Mouse (Mus musculus): ENCODE measurements around the gene Robo2. TPM values are rescaled to one million over a fixed set of nuclear protein-coding genes. Genes with fewer than 3 reads are reported as not detected.

Robo2 gene
- polyA plus RNA-seq, 1 experiment from 2014 or later: 83.9 TPM

DNA sequence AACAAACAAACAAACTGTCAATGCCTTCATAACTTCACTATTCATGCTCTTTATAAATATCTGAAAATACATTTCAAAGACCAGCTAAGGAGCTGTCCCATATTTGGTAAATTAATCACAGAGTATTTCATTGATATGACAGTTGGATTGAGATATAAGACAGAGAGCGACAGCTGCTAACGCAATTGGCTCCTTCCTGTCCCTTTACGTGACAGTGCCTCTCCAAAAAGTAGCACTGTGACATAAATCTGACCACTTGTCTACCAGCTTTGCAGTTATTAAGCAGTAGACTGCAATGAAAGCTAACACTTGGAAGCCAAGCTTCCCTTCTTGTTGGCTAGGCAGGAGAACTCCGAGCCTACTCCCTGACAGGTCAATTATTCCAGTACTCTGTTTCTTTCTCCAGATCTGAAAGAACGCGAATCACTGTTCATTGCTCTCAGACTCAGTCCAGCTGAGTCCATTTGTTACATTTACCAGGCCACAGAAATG, 452.1 kb downstream of the Robo2 start:
- Histone ChIP-seq H3K4me2 (no peak overlapping the region), H3K4me3 (no peak overlapping the region), H3K36me3 (no peaks in the 10 kb centered on the region), H3K4me1 (replicated peaks) (no peaks in the 10 kb centered on the region), H3K27me3 (no peaks in the 10 kb centered on the region), H3K27ac (replicated peaks) (no peak overlapping the region), H3K9me3 (no peaks in the 10 kb centered on the region), H3K9ac (no peak overlapping the region)
- 68% methylated on average over 6 of the region's 6 CpGs for WGBS
- ATAC-seq (ENCODE audit: low read depth): no peak

DNA sequence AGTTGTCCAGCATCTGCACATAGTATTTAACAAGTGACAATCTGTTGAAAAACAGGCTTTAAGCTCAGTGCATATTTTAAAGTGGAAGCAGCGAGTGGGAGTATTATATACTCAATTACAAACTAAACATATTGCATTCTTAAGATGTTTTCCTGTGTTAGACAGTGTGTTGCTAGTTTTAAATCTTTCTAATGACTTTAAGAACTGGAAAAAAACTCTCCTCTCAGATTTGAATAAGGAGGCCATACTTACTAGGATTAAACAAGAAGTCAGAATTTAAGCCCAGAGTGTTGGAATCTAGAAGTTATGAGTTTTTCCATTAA, 453.1 kb downstream of the Robo2 start:
- H3K27ac ChIP-seq (replicated peaks): no peak overlapping the region
- no peaks in the 10 kb centered on the region for H3K27me3 ChIP-seq
- no peak for ATAC-seq (ENCODE audit: low read depth)
- H3K4me3 ChIP-seq: no peak overlapping the region
- WGBS: 82% methylated on average over 1 of the region's 1 CpGs
- H3K9ac ChIP-seq: no peak overlapping the region
- H3K4me1 ChIP-seq (replicated peaks): no peaks in the 10 kb centered on the region
- no peak overlapping the region for H3K4me2 ChIP-seq
- H3K9me3 ChIP-seq: no peaks in the 10 kb centered on the region
- no peaks in the 10 kb centered on the region for H3K36me3 ChIP-seq

DNA sequence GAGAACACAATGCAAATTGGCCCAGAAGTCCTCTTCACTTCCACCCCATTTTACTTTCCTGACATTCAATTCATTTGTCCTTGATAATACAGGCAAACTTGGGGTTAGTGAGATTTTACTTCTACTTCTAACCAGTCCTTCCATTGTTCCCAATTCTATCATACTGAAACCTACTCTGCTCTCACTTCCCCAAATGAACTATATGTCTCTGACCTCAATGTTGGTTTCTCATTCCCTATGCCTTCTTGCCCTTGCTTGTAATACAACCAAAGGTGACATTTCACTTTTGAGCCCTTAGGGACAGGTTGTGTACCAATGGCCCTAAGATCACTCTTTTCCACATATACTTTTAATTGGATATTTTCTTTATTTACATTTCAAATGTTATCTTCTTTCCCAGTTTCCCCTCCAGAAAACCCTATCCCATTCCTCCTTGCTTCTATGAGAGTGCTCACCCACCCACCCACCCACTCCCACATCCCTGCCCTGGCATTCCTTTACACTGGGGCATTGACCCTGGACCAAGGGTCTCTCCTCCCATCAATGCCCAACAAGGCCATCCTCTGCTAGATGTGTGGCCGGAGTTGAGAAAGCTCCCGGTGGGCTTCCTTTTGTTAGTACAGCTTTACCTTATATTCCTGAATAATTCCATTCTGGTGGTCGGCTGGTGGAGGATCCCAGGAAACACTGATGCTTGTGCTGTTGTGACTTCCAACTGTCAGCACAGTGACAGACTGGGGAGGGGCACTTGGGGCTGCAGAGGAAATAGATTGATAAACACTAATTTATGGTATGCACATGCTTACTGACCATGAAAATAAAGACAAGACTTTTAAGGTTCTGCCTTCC, 453.7 kb downstream of the Robo2 start:
- no peaks in the 10 kb centered on the region for H3K36me3 ChIP-seq
- 65% methylated on average over 3 of the region's 3 CpGs for WGBS
- no peak for ATAC-seq (ENCODE audit: low read depth)
- H3K4me1 ChIP-seq (replicated peaks): no peaks in the 10 kb centered on the region
- no peak overlapping the region for H3K27ac ChIP-seq (replicated peaks)
- H3K27me3 ChIP-seq: no peaks in the 10 kb centered on the region
- H3K9ac ChIP-seq: no peak overlapping the region
- no peak overlapping the region for H3K4me3 ChIP-seq
- no peaks in the 10 kb centered on the region for H3K9me3 ChIP-seq
- H3K4me2 ChIP-seq: no peak overlapping the region

DNA sequence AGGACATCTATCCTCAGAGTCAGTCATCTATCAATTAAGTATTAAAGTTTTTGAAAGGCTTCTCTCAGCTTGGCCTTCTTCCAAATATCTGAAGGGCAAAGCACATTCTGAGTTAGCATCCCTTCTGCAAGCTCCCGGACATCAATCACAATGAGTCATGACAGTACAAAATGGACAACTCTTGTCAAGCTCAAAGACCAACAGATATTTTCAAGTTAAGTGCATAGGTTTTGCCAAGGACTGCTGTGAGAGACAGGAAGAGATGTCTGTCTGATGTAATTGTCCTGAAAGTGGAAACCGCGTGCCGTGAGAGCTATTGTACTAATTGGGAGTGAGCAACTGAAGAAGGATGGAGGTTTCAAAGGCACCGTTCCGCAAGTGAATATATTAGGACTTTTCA, 465.5 kb downstream of the Robo2 start:
- H3K27me3 ChIP-seq: no peaks in the 10 kb centered on the region

DNA sequence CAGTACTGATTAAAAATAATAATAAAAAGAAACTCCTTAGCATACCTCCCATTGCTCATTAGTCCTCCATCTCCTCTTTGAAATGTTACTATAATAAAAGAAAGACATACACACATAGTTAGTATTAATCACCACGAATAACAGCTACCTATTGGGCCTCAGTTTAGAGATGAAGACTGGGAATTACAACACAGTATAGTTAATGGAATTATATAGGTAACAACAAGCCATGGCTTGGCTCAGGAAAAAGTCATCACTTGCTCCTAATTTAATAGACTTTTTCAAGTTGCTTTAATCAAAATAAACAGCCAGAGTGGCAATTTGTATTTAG, 471.4 kb downstream of the Robo2 start:
- WGBS: 57% methylated on average over 1 of the region's 1 CpGs
- H3K4me3 ChIP-seq: no peak overlapping the region
- no peaks in the 10 kb centered on the region for H3K9me3 ChIP-seq
- H3K4me2 ChIP-seq: no peak overlapping the region
- no peak overlapping the region for H3K9ac ChIP-seq
- no peaks in the 10 kb centered on the region for H3K36me3 ChIP-seq
- H3K27me3 ChIP-seq: no peaks in the 10 kb centered on the region
- H3K27ac ChIP-seq (replicated peaks): no peak overlapping the region
- peak; percentile 68; the same call in 1 of the 2 replicates for ATAC-seq (ENCODE audit: low read depth)
- H3K4me1 ChIP-seq (replicated peaks): no peaks in the 10 kb centered on the region

More for the DNA sequence above, 465.5 kb downstream of the Robo2 start:
- Histone ChIP-seq H3K9me3 (no peaks in the 10 kb centered on the region), H3K9ac (no peak overlapping the region), H3K27ac (replicated peaks) (no peak overlapping the region), H3K36me3 (no peaks in the 10 kb centered on the region), H3K4me3 (no peak overlapping the region), H3K4me1 (replicated peaks) (peaks cover 8% of the 10 kb centered on the region), H3K4me2 (no peak overlapping the region)
- ATAC-seq (ENCODE audit: low read depth): no peak
- 81% methylated on average over 6 of the region's 6 CpGs for WGBS

DNA sequence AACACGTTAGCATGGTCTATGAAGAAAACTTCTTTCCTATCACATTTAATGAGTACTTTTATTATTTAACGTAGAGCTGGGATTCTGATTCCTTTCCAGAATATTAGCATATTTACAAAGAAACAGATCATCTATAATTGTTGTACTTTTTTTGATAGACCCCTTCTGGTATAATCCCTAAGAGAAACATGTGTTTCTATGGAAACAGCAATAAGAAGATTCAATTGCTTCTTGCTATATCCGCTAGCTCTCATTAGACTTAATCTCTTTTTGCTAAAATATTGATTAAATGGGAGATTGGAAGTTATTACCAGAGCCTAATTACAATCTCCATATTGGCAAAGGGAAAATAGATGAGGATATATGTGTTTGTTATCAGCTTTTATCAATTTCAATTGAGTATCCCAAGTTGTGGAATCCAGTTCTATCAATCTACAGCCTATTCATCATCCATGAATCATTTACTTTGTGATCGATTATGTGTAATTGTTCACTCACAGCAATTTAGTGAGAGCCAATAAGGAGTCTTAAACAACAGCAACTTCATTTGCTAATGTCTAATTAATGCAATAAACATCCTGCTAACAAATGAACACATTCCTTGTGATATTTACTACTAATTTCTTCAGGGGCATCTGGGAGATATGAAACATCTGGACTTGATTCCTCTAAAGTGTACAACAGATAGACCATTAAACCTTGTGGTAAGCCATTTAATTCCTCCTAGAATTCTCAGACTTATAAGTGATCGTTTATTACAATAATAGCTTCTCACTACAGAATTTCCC, 472.0 kb downstream of the Robo2 start:
- no peaks in the 10 kb centered on the region for H3K27me3 ChIP-seq
- H3K27ac ChIP-seq (replicated peaks): no peak overlapping the region
- H3K9ac ChIP-seq: no peak overlapping the region
- no peaks in the 10 kb centered on the region for H3K9me3 ChIP-seq
- no peaks in the 10 kb centered on the region for H3K4me1 ChIP-seq (replicated peaks)
- WGBS: 52% methylated on average over 5 of the region's 5 CpGs
- no peaks in the 10 kb centered on the region for H3K36me3 ChIP-seq
- H3K4me3 ChIP-seq: no peak overlapping the region
- peak; percentile 88 for ATAC-seq (ENCODE audit: low read depth)
- no peak overlapping the region for H3K4me2 ChIP-seq

DNA sequence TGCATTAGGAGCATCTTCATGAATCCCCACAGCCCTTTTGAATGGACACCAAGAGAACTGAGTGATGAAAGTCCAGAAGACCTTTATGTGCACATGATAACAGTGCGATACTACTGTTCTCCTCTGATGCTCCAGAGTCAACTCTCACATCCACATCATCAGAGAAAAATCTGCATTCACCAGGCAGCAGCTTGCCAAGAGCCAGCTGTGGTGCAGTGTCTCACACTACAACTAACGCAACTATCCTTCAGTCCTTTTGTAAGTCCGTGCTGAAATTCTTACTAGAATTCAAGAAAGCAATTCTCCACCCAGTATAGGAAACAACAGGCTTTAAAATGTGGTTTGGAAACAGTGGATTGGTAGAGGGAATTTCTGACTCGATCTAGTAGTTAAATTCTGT, 481.3 kb downstream of the Robo2 start:
- WGBS: 93% methylated on average over 4 of the region's 4 CpGs
- Histone ChIP-seq H3K4me2 (no peak overlapping the region), H3K27ac (replicated peaks) (no peak overlapping the region), H3K9me3 (no peaks in the 10 kb centered on the region), H3K4me1 (replicated peaks) (no peaks in the 10 kb centered on the region), H3K4me3 (no peak overlapping the region), H3K9ac (no peak overlapping the region), H3K36me3 (peaks cover 8% of the 10 kb centered on the region; the same call in 1 of the 2 replicates), H3K27me3 (no peaks in the 10 kb centered on the region)
- no peak for ATAC-seq (ENCODE audit: low read depth)

DNA sequence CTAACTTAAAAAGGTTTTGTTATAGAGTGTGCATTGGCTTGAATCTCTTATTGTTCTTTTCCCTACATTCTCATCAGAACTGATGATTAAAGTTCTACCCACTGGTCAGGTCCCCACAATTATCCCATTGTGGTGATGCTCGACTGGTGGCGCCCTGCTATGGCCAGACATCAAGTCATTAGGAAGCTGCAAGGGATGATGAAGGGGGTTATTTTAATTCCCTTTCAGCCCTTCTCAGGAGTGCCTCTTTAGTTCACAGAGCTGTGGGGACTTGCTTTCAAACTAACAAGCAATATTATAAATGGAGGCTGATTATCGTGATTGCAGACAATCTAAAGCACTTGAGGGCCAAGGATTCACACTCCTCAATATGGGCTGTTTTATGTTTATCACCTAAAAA, 484.1 kb downstream of the Robo2 start:
- no peak for ATAC-seq (ENCODE audit: low read depth)
- Histone ChIP-seq H3K36me3 (no peaks in the 10 kb centered on the region), H3K4me1 (replicated peaks) (no peaks in the 10 kb centered on the region), H3K27ac (replicated peaks) (no peak overlapping the region), H3K4me3 (no peak overlapping the region), H3K9ac (no peak overlapping the region), H3K27me3 (no peaks in the 10 kb centered on the region), H3K9me3 (no peaks in the 10 kb centered on the region), H3K4me2 (no peak overlapping the region)
- 69% methylated on average over 3 of the region's 3 CpGs for WGBS

DNA sequence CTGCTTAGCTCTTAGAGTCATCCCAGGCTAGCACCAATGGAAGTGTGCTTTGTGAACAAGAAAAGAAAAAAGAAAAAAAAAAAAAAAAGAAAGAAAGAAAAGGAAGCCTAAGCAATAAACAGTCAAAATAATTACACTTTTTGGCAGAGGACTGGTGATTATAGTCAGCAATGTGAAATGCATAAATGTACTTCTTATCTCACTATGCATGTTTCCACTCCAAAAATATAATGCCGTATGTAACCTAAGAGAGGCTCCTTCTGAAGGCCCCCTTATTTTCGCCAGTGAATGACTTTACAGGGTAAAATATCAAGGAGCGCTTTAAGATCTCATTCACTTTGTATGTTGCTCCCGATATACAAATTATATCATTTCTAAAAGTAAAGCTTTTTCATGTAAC, 496.2 kb downstream of the Robo2 start:
- ATAC-seq (ENCODE audit: low read depth): no peak
- no peak overlapping the region for H3K9ac ChIP-seq
- H3K4me2 ChIP-seq: no peak overlapping the region
- no peaks in the 10 kb centered on the region for H3K36me3 ChIP-seq
- H3K4me1 ChIP-seq (replicated peaks): no peaks in the 10 kb centered on the region
- no peak overlapping the region for H3K27ac ChIP-seq (replicated peaks)
- no peaks in the 10 kb centered on the region for H3K27me3 ChIP-seq
- no peaks in the 10 kb centered on the region for H3K9me3 ChIP-seq
- no peak overlapping the region for H3K4me3 ChIP-seq
- 93% methylated on average over 4 of the region's 4 CpGs for WGBS

DNA sequence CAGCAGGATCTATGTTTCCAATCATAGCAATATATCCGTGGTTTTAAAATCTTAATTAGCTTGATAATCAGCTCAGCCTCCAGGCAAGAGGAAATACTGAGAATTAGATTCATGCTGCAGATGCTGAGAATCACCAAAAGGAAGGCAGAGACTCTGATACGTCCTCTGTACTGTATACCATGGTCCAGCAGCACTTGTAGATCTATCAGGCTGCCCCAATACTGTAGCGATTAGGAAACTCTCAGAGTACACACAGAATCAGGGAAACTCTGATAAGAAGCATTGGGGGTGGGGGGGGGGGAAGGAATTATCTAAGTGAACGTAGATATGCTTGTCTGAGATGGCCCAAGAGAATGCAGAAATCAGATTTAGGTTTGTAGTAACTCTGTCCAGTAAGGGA, 496.7 kb downstream of the Robo2 start:
- H3K9ac ChIP-seq: no peak overlapping the region
- H3K27me3 ChIP-seq: no peaks in the 10 kb centered on the region
- no peak overlapping the region for H3K27ac ChIP-seq (replicated peaks)
- no peak overlapping the region for H3K4me2 ChIP-seq
- ATAC-seq (ENCODE audit: low read depth): no peak
- no peak overlapping the region for H3K4me3 ChIP-seq
- H3K4me1 ChIP-seq (replicated peaks): no peaks in the 10 kb centered on the region
- WGBS: 79% methylated on average over 4 of the region's 4 CpGs
- H3K9me3 ChIP-seq: no peaks in the 10 kb centered on the region
- no peaks in the 10 kb centered on the region for H3K36me3 ChIP-seq

DNA sequence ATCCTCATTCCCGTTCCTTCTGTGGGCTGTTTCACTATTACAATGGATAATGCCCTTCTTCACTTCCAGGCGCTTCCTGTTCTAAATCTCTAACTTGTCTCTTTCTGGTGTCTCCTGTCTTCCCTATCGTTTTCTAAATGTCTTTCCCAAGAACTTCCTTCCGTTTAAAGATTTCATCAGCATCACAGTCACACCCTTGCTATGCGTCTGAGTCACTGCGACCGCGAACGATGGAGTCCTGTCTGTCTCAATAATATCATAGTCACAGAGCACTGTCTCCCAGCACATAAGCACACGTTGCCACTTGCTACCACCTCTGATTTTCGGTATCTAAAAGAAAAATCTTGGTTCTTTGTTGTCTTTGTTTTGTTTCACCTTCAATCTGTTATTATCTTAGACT, 503.1 kb downstream of the Robo2 start:
- Histone ChIP-seq H3K36me3 (peaks cover 3% of the 10 kb centered on the region; the same call in 1 of the 2 replicates), H3K4me2 (no peak overlapping the region), H3K27me3 (no peaks in the 10 kb centered on the region), H3K27ac (replicated peaks) (no peak overlapping the region), H3K9ac (no peak overlapping the region), H3K4me1 (replicated peaks) (peaks cover 7% of the 10 kb centered on the region; the same call in 1 of the 2 replicates), H3K9me3 (no peaks in the 10 kb centered on the region), H3K4me3 (no peak overlapping the region)
- ATAC-seq (ENCODE audit: low read depth): no peak
- 89% methylated on average over 11 of the region's 11 CpGs for WGBS

DNA sequence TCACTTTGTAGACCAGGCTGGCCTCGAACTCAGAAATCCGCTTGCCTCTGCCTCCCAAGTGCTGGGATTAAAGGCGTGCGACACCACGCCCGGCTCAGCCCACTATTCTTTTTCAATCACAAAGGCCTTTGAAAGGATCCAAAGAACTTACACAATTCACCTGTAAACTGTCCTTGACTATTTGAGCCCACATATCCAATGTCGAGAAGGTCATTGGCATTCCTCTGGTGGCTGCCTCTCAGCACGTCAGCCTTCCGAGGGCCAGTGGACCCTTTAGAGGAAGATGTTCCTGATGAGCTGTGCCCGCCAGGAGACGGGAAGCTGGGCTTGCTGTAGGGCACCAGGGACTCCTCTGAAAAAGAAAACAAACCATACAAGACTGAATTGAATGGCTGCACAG, 514.8 kb downstream of the Robo2 start:
- Histone ChIP-seq H3K4me1 (replicated peaks) (no peaks in the 10 kb centered on the region), H3K4me3 (no peak overlapping the region), H3K9me3 (no peaks in the 10 kb centered on the region), H3K27me3 (no peaks in the 10 kb centered on the region), H3K4me2 (no peak overlapping the region), H3K9ac (no peak overlapping the region), H3K27ac (replicated peaks) (no peak overlapping the region), H3K36me3 (0 out of 2 replicates have a peak, but pooled peaks cover 9% of the 10 kb centered on the region)
- 87% methylated on average over 11 of the region's 11 CpGs for WGBS
- ATAC-seq (ENCODE audit: low read depth): no peak

All from neural tube, embryonic 13.5 days (tissue).